ENCODE assay signal across 7 mouse cellular contexts in the genomic region with DNA sequence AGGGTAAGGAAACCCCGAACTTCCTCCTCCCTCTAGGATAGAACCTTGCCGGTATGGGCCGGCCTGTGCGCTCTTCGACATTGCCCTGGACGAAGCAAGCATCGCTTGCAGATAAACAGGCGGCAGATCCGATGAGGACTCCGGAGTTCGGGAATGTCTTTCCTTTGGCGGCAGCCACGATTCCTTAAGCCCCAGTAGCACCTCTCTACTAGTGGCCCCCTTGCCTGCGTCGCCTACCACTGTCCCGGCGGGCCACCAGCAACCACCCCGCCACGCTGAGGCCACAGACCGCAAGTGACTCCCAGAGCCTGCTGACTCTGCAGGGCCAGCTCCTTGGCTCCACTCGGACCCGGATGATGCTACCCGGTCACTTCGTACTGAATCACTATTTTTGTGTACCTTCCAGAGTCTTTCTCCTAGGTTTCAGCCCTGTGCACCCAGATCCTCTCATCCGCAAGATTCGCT. TPM values are rescaled to one million over a fixed set of nuclear protein-coding genes. Genes with fewer than 3 reads are reported as not detected.
DNase-seq lines count a peak whose midpoint lies in the region; ATAC-seq and TF ChIP-seq lines count a peak whose summit lies in the region.

No protein-coding gene starts in this region.

- H3K9ac ChIP-seq in heart, postnatal 0 days (replicated peaks; ENCODE audit: low read depth, low read length): peak overlapping the region; percentile 56

- peaks cover 23% of the 10 kb centered on the region; the same call in 1 of the 2 replicates for H3K27me3 ChIP-seq in heart, postnatal 0 days (ENCODE audit: control insufficient read depth, insufficient read depth, low read length)

- no peak for ATAC-seq in heart, postnatal 0 days (ENCODE audit: insufficient read depth, low read depth)

- H3K4me2 ChIP-seq in heart, postnatal 0 days (ENCODE audit: low read depth, low read length): peak overlapping the region; percentile 83

- 0 out of 2 replicates have a peak, but pooled peaks cover 6% of the 10 kb centered on the region for H3K4me1 ChIP-seq in heart, postnatal 0 days (ENCODE audit: control insufficient read depth, insufficient read depth)

- peak overlapping the region; percentile 57 for H3K4me3 ChIP-seq in heart, postnatal 0 days (ENCODE audit: low read depth, low read length)

- H3K36me3 ChIP-seq in heart, postnatal 0 days (replicated peaks; ENCODE audit: control insufficient read depth, insufficient read depth, low read length): no peaks in the 10 kb centered on the region

- TF ChIP-seq CTCF in heart, postnatal 0 days (IDR thresholded peaks at IDR 0.05; ENCODE audit: low read depth): no peak

- TF ChIP-seq EP300 in heart, postnatal 0 days (IDR thresholded peaks at IDR 0.05; ENCODE audit: low read depth): no peak

- H3K27ac ChIP-seq in heart, postnatal 0 days (ENCODE audit: low read depth): peak overlapping the region; percentile 73

- H3K9me3 ChIP-seq in heart, postnatal 0 days (replicated peaks; ENCODE audit: control insufficient read depth, low read length): no peaks in the 10 kb centered on the region

- peak; percentile 37 for DNase-seq in urinary bladder, adult 2 months (ENCODE audit: low spot score)
- no peak for DNase-seq in urinary bladder, adult 18-20 months (ENCODE audit: low spot score in 2 of 2)
- DNase-seq in embryo, embryonic 11 days: peak; percentile 60
- DNase-seq in heart, postnatal 0 days (ENCODE audit: low spot score): peak; percentile 42
- DNase-seq in kidney, postnatal 4 days: peak; percentile 61 to 74
- DNase-seq in mesoderm, embryonic 11.5 days (ENCODE audit: low read depth, low spot score): peak; percentile 23
- peak; percentile 28 for DNase-seq in yolk sac, embryonic 10.5 days (ENCODE audit: low spot score)

- WGBS in heart, postnatal 0 days: 2% methylated on average over 26 of the region's 26 CpGs

RNA-seq across cellular contexts. Expression of a gene that starts 2.0 kb away (rescaled TPM):
- polyA plus RNA-seq in urinary bladder, adult 2 months (2012; rRNA removed): 13.6 and 17.0 TPM in 2 replicates
- 0.54 and 7.3 TPM in 2 replicates for total RNA-seq in heart, postnatal 0 days (2014; rRNA removed; ENCODE audit: low replicate concordance)
- 2.0 and 2.4 TPM in 2 replicates for polyA plus RNA-seq in heart, postnatal 0 days (2015; fragmentation: Nextera tagmentation; extraction: Ambion mirVana)

Comparison
In these comparisons a context has a peak if more than half of its experiments do, and no peak if none do; other contexts are left out.
1. DNase-seq: peak in urinary bladder, adult 2 months (single experiment), embryo, embryonic 11 days (single experiment), heart, postnatal 0 days (single experiment), kidney, postnatal 4 days (2 of 2), mesoderm, embryonic 11.5 days (single experiment) and yolk sac, embryonic 10.5 days (single experiment); none in urinary bladder, adult 18-20 months (0 of 2).